Mouse (Mus musculus) midbrain, postnatal 0 days (tissue): Measurements from ENCODE around the gene Ccm2. TPM values are rescaled to one million over a fixed set of nuclear protein-coding genes. Genes with fewer than 3 reads are reported as not detected.

Experiments
- ATAC-seq: fragments of 200-750 bp; cut with Nextera tagmentation; 2 replicates; pipeline ENCODE4 v1.8.0; 2017; ENCODE audit warnings: moderate number of reproducible peaks, mild to moderate bottlenecking, moderate TSS enrichment, moderate library complexity; ENCODE audit not compliant: low FRiP score
- DNase-seq: peaks from one replicate; pipeline ENCODE4 v3.0.0-alpha.2; 2015; ENCODE audit warnings: low spot score
- H3K27ac ChIP-seq: fragments of 300-500 bp; sonication (generic); 2 replicates; pipeline ENCODE4 v1.5.1; 2014; ENCODE audit warnings: low read depth, mild to moderate bottlenecking, low read length, mixed read lengths
- H3K27me3 ChIP-seq: fragments of 300-500 bp; sonication (generic); 2 replicates; pipeline ENCODE4 v1.6.1; 2014; ENCODE audit warnings: low read length, control low read depth, mixed read lengths; ENCODE audit not compliant: insufficient read depth
- H3K36me3 ChIP-seq: fragments of 300-500 bp; sonication (generic); 2 replicates; pipeline ENCODE4 v1.6.1; 2014; ENCODE audit warnings: low read length, control low read depth, mixed read lengths; ENCODE audit not compliant: insufficient read depth
- H3K4me1 ChIP-seq: fragments of 300-500 bp; sonication (generic); 2 replicates; pipeline ENCODE4 v1.6.1; 2014; ENCODE audit warnings: mild to moderate bottlenecking, control low read depth, antibody characterized with exemption, low read length, mixed read lengths; ENCODE audit not compliant: insufficient read depth
- H3K4me2 ChIP-seq: fragments of 300-500 bp; sonication (generic); 2 replicates; pipeline ENCODE4 v1.6.1; 2014; ENCODE audit warnings: low read depth, mild to moderate bottlenecking, low read length, mixed read lengths; ENCODE audit not compliant: poor library complexity, severe bottlenecking
- H3K4me3 ChIP-seq: fragments of 300-500 bp; sonication (generic); 2 replicates; pipeline ENCODE4 v1.5.1; 2014; ENCODE audit warnings: low read depth, mild to moderate bottlenecking, low read length, moderate library complexity
- H3K9ac ChIP-seq: fragments of 300-500 bp; sonication (generic); replicated peaks from 2 replicates; pipeline ENCODE4 v1.6.1; 2014; ENCODE audit warnings: mild to moderate bottlenecking, low read length, moderate library complexity, mixed read lengths; ENCODE audit not compliant: poor library complexity, severe bottlenecking
- H3K9me3 ChIP-seq: fragments of 300-500 bp; sonication (generic); 2 replicates; pipeline ENCODE4 v1.6.1; 2016; ENCODE audit warnings: low read length, control low read depth
- CTCF ChIP-seq: IDR thresholded peaks from 2 replicates; pipeline ENCODE4 v1.5.1; 2016; ENCODE audit warnings: antibody characterized with exemption, mild to moderate bottlenecking
- WGBS: fragments of 180-500 bp; shearing (Covaris S2); extraction: QIAGEN DNeasy Blood & Tissue Kit; methylation state at CpG from one replicate; pipeline ENCODE4 v1.1.7; 2014; 5-methylcytosine and 5-hydroxymethylcytosine counted together
- polyA plus RNA-seq: library from polyadenylated mRNA; unstranded; fragments of >200 nt; fragmentation: Nextera tagmentation; extraction: Ambion mirVana; gene quantifications from 2 replicates; pipeline ENCODE4 v1.2.1, GENCODE M21; 2015
- total RNA-seq: library from RNA; depleted of rRNA; stranded (reverse); fragments of >200 nt; gene quantifications from 2 replicates; pipeline ENCODE4 v1.2.3, GENCODE M21; 2014

The Ccm2 gene
- total and polyA plus RNA-seq, 2 experiments from 2014 or later, result 64.3 to 71.3 TPM

GRCm38 (mm10) chr11:6624619-6625382 is 78.1 kb downstream of the Ccm2 start:
- Histone ChIP-seq H3K27me3 (no peaks in the 10 kb centered on the region), H3K4me1 (peaks cover 14% of the 10 kb centered on the region), H3K4me3 (peak overlapping the region; percentile 69), H3K9me3 (no peaks in the 10 kb centered on the region), H3K36me3 (peaks cover 33% of the 10 kb centered on the region), H3K4me2 (peak overlapping the region; percentile 69), H3K27ac (no peak overlapping the region), H3K9ac (peak overlapping the region; percentile 76; the same call in 1 of the 2 replicates)
- no peak for TF ChIP-seq CTCF
- 76% methylated on average over 14 of the region's 14 CpGs for WGBS
- ATAC-seq (no peak), DNase-seq (no peak)

- under 1% methylated on average over 64 of the region's 66 CpGs for WGBS
- TF ChIP-seq CTCF, result peak; percentile 1; the same call in 1 of the 2 replicates
- peak; percentile 97 for DNase-seq
Observed at GRCm38 (mm10) chr11:6625478-6626387, 79.0 kb downstream of the Ccm2 start, which contains the start of gene Tbrg4. Gene Tbrg4, minus strand, starts transcription at chr11:6626067.

GRCm38 (mm10) chr11:6626388-6626772 is 79.7 kb downstream of the Ccm2 start:
- no peaks in the 10 kb centered on the region for H3K9me3 ChIP-seq
- H3K4me1 ChIP-seq, result peaks cover 14% of the 10 kb centered on the region
- peak overlapping the region; percentile 69 for H3K4me2 ChIP-seq
- DNase-seq, result no peak
- no peak for TF ChIP-seq CTCF
- peak overlapping the region; percentile 82 for H3K27ac ChIP-seq
- peaks cover 18% of the 10 kb centered on the region for H3K36me3 ChIP-seq
- H3K4me3 ChIP-seq, result peak overlapping the region; percentile 69
- H3K27me3 ChIP-seq, result no peaks in the 10 kb centered on the region
- 16% methylated on average over 16 of the region's 16 CpGs for WGBS
- H3K9ac ChIP-seq, result peak overlapping the region; percentile 76
- ATAC-seq, result peak; percentile 39

More at GRCm38 (mm10) chr11:6625478-6626387, 79.0 kb downstream of the Ccm2 start, which contains the start of gene Tbrg4:
- H3K4me1 ChIP-seq, result peaks cover 14% of the 10 kb centered on the region
- H3K4me3 ChIP-seq, result peak within 1 kb of the TSS; percentile 69
- peak within 1 kb of the TSS; percentile 69 for H3K4me2 ChIP-seq
- peaks cover 24% of the 10 kb centered on the region for H3K36me3 ChIP-seq
- peak within 1 kb of the TSS; percentile 82 for H3K27ac ChIP-seq
- ATAC-seq, result peak; percentile 95
- peak within 1 kb of the TSS; percentile 76 for H3K9ac ChIP-seq
- no peaks in the 10 kb centered on the region for H3K9me3 ChIP-seq
- no peaks in the 10 kb centered on the region for H3K27me3 ChIP-seq

GRCm38 (mm10) chr11:6627731-6628130 is 81.0 kb downstream of the Ccm2 start:
- Histone ChIP-seq H3K9me3 (no peaks in the 10 kb centered on the region), H3K4me1 (peaks cover 14% of the 10 kb centered on the region), H3K4me3 (no peak overlapping the region), H3K27me3 (no peaks in the 10 kb centered on the region), H3K36me3 (peaks cover 11% of the 10 kb centered on the region), H3K4me2 (no peak overlapping the region), H3K9ac (no peak overlapping the region), H3K27ac (no peak overlapping the region)
- DNase-seq (no peak), ATAC-seq (no peak)
- no peak for TF ChIP-seq CTCF
- WGBS, result 93% methylated on average over 4 of the region's 4 CpGs

GRCm38 (mm10) chr11:6628568-6628967 is 81.9 kb downstream of the Ccm2 start:
- no peak overlapping the region for H3K9ac ChIP-seq
- 31% methylated on average over 4 of the region's 4 CpGs for WGBS
- no peak for ATAC-seq

More at GRCm38 (mm10) chr11:6628568-6628967, 81.9 kb downstream of the Ccm2 start:
- Histone ChIP-seq H3K4me3 (no peak overlapping the region), H3K4me2 (no peak overlapping the region), H3K36me3 (peaks cover 5% of the 10 kb centered on the region), H3K27ac (no peak overlapping the region), H3K27me3 (no peaks in the 10 kb centered on the region), H3K9me3 (no peaks in the 10 kb centered on the region), H3K4me1 (peaks cover 9% of the 10 kb centered on the region)
- TF ChIP-seq CTCF, result peak; percentile 69
- DNase-seq, result peak; percentile 27
